In the genomic region with DNA sequence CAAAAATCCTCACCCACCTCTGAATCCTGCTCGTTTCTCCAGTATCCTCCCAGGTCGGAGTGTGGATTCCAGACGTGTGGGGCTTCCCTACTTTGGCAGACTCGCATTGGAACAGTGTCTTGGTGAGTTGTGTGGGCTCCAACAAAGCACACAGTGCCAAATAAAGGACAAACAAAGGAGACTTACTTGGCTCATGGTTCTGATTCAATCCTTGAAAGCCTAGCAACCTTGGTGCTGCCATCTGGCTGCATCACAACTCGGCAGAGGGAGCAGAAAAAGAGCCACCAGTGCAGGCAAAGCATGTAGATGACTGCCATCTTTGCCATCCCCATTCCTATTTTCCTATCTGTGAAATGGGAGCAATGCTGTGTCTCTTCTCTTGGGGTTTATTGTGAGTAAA, we compare ENCODE assay signal across 19 mouse cellular contexts.
A peak's percentile ranks its signal among the peaks of the same experiment; 100 is the strongest.
DNase-seq lines count a peak whose midpoint lies in the region; ATAC-seq and TF ChIP-seq lines count a peak whose summit lies in the region.
"Had no signal": no experiment of that assay in that cellular context is flagged by ENCODE, and none has a peak within 500 bp of the region (broad histone marks: within the 10 kb centered on the region; RNA-seq: fewer than 3 reads in every experiment).

No protein-coding gene starts in this region.

- TF ChIP-seq CTCF in midbrain, postnatal 0 days (IDR thresholded peaks at IDR 0.05), result peak; percentile 52; the same call in 1 of the 2 replicates

- no peak overlapping the region for H3K4me3 ChIP-seq in hindbrain, embryonic 16.5 days (ENCODE audit: low read length)
- no peak overlapping the region for H3K4me3 ChIP-seq in hindbrain, embryonic 11.5 days (ENCODE audit: low read depth, low read length)
- no peak overlapping the region for H3K4me3 ChIP-seq in midbrain, postnatal 0 days (ENCODE audit: low read depth, low read length)
- H3K4me3 ChIP-seq in midbrain, embryonic 16.5 days (ENCODE audit: low read depth, low read length), result no peak overlapping the region
- H3K4me3 ChIP-seq: liver, embryonic 12.5 days; midbrain, embryonic 13.5 days had no signal

- no peak overlapping the region for H3K4me2 ChIP-seq in hindbrain, embryonic 16.5 days (ENCODE audit: low read length)
- no peak overlapping the region for H3K4me2 ChIP-seq in hindbrain, embryonic 11.5 days (replicated peaks; ENCODE audit: low read depth, low read length)
- no peak overlapping the region for H3K4me2 ChIP-seq in midbrain, postnatal 0 days (ENCODE audit: low read depth, low read length, poor library complexity, severe bottlenecking)
- H3K4me2 ChIP-seq in midbrain, embryonic 16.5 days (ENCODE audit: low read length), result no peak overlapping the region
- H3K4me2 ChIP-seq: liver, embryonic 12.5 days; lung, embryonic 14.5 days; midbrain, embryonic 13.5 days had no signal

- H3K9me3 ChIP-seq in hindbrain, embryonic 16.5 days (ENCODE audit: control insufficient read depth, low read length), result no peaks in the 10 kb centered on the region
- H3K9me3 ChIP-seq in hindbrain, embryonic 11.5 days (ENCODE audit: control insufficient read depth, low read length), result no peaks in the 10 kb centered on the region
- no peaks in the 10 kb centered on the region for H3K9me3 ChIP-seq in midbrain, postnatal 0 days (ENCODE audit: low read length)
- H3K9me3 ChIP-seq in midbrain, embryonic 16.5 days (replicated peaks; ENCODE audit: control insufficient read depth, low read length, poor library complexity, severe bottlenecking), result no peaks in the 10 kb centered on the region
- H3K9me3 ChIP-seq: liver, embryonic 12.5 days; midbrain, embryonic 13.5 days had no signal

- no peaks in the 10 kb centered on the region for H3K27me3 ChIP-seq in hindbrain, embryonic 16.5 days (replicated peaks; ENCODE audit: control insufficient read depth, insufficient read depth, low read length)
- H3K27me3 ChIP-seq in hindbrain, embryonic 11.5 days (ENCODE audit: control insufficient read depth, insufficient read depth, low read length), result no peaks in the 10 kb centered on the region
- no peaks in the 10 kb centered on the region for H3K27me3 ChIP-seq in midbrain, postnatal 0 days (ENCODE audit: insufficient read depth, low read length)
- H3K27me3 ChIP-seq in midbrain, embryonic 16.5 days (ENCODE audit: control insufficient read depth, insufficient read depth, low read depth, low read length), result no peaks in the 10 kb centered on the region
- H3K27me3 ChIP-seq: liver, embryonic 12.5 days; midbrain, embryonic 13.5 days had no signal

- H3K27ac ChIP-seq in hindbrain, embryonic 16.5 days (ENCODE audit: low read depth, low read length), result no peak overlapping the region
- no peak overlapping the region for H3K27ac ChIP-seq in hindbrain, embryonic 11.5 days (ENCODE audit: low read depth, low read length)
- no peak overlapping the region for H3K27ac ChIP-seq in midbrain, postnatal 0 days (ENCODE audit: low read depth, low read length)
- H3K27ac ChIP-seq in midbrain, embryonic 16.5 days (ENCODE audit: low read length), result no peak overlapping the region
- H3K27ac ChIP-seq: liver, embryonic 12.5 days; macrophage; midbrain, embryonic 13.5 days; stomach, postnatal 0 days had no signal

- H3K9ac ChIP-seq in hindbrain, embryonic 16.5 days (ENCODE audit: low read depth, low read length), result no peak overlapping the region
- no peak overlapping the region for H3K9ac ChIP-seq in hindbrain, embryonic 11.5 days (ENCODE audit: low read depth, low read length)
- H3K9ac ChIP-seq in midbrain, postnatal 0 days (replicated peaks; ENCODE audit: low read length, poor library complexity, severe bottlenecking), result no peak overlapping the region
- H3K9ac ChIP-seq in midbrain, embryonic 16.5 days (ENCODE audit: low read depth, low read length), result no peak overlapping the region
- H3K9ac ChIP-seq: liver, embryonic 12.5 days; lung, embryonic 14.5 days; midbrain, embryonic 13.5 days had no signal

- 42% methylated on average over 5 of the region's 5 CpGs for WGBS in hindbrain, embryonic 16.5 days
- 72% methylated on average over 5 of the region's 5 CpGs for WGBS in hindbrain, embryonic 11.5 days
- 56% methylated on average over 5 of the region's 5 CpGs for WGBS in midbrain, postnatal 0 days
- WGBS in midbrain, embryonic 16.5 days, result 57% methylated on average over 5 of the region's 5 CpGs

- ATAC-seq in frontal cortex, adult (ENCODE audit: low TSS enrichment), result peak; percentile 76
- ATAC-seq in hindbrain, embryonic 16.5 days, result peak; percentile 65; the same call in 1 of the 2 replicates
- no peak for ATAC-seq in hindbrain, embryonic 11.5 days (ENCODE audit: low FRiP score)
- no peak for ATAC-seq in midbrain, postnatal 0 days (ENCODE audit: low FRiP score)
- no peak for ATAC-seq in midbrain, embryonic 16.5 days
- ATAC-seq in erythroid progenitor cell, adult 5-6 weeks (replicated peaks; ENCODE audit: low FRiP score, poor library complexity, severe bottlenecking), result no peak
- ATAC-seq: liver, embryonic 12.5 days; midbrain, embryonic 13.5 days had no signal

- H3K36me3 ChIP-seq in hindbrain, embryonic 16.5 days (ENCODE audit: control insufficient read depth, insufficient read depth, low read length), result no peaks in the 10 kb centered on the region
- no peaks in the 10 kb centered on the region for H3K36me3 ChIP-seq in hindbrain, embryonic 11.5 days (ENCODE audit: control insufficient read depth, insufficient read depth, low read length)
- H3K36me3 ChIP-seq in midbrain, postnatal 0 days (ENCODE audit: insufficient read depth, low read length), result no peaks in the 10 kb centered on the region
- no peaks in the 10 kb centered on the region for H3K36me3 ChIP-seq in midbrain, embryonic 16.5 days (ENCODE audit: control insufficient read depth, insufficient read depth, low read length)
- H3K36me3 ChIP-seq: liver, embryonic 12.5 days; midbrain, embryonic 13.5 days had no signal

- H3K4me1 ChIP-seq in hindbrain, embryonic 16.5 days (ENCODE audit: control insufficient read depth, insufficient read depth, low read depth, low read length), result peaks cover 12% of the 10 kb centered on the region
- peaks cover 2% of the 10 kb centered on the region for H3K4me1 ChIP-seq in hindbrain, embryonic 11.5 days (replicated peaks; ENCODE audit: control insufficient read depth, insufficient read depth, low read length)
- no peaks in the 10 kb centered on the region for H3K4me1 ChIP-seq in midbrain, postnatal 0 days (ENCODE audit: insufficient read depth, low read length)
- H3K4me1 ChIP-seq in midbrain, embryonic 16.5 days (ENCODE audit: control insufficient read depth, insufficient read depth, low read length), result peaks cover 15% of the 10 kb centered on the region

- no peak for DNase-seq in frontal cortex, postnatal 25 days (ENCODE audit: low spot score in 2 of 2)
- DNase-seq in hindbrain, embryonic 11.5 days (ENCODE audit: low spot score), result no peak
- DNase-seq in midbrain, postnatal 0 days (ENCODE audit: low spot score), result peak; percentile 77
- peak; percentile 48 to 52 for DNase-seq in layer of hippocampus, adult 8-10 months (ENCODE audit: low spot score in 2 of 2)
- DNase-seq: adrenal gland, postnatal 14 days; B cell, adult 2 months; cerebellum, adult 8-10 months; gastrocnemius, postnatal 14 days; kidney, adult 2 months; kidney, postnatal 14 days; lung, embryonic 14.5 days had no signal

Comparison
In these comparisons a context has a peak if more than half of its experiments do, and no peak if none do; other contexts are left out.
1. ATAC-seq: peak in frontal cortex, adult (single experiment) and hindbrain, embryonic 16.5 days (single experiment); none in hindbrain, embryonic 11.5 days (single experiment), midbrain, postnatal 0 days (single experiment), midbrain, embryonic 16.5 days (single experiment) and erythroid progenitor cell, adult 5-6 weeks (single experiment).
2. DNase-seq: peak in midbrain, postnatal 0 days (single experiment) and layer of hippocampus, adult 8-10 months (2 of 2); none in frontal cortex, postnatal 25 days (0 of 2) and hindbrain, embryonic 11.5 days (single experiment).